Mouse (Mus musculus) lung, postnatal 0 days (tissue): ENCODE results near the gene Ap1b1.

Experiments used
- CTCF ChIP-seq: IDR thresholded peaks from 2 replicates; pipeline ENCODE4 v1.5.1; 2016; ENCODE audit warnings: antibody characterized with exemption, mild to moderate bottlenecking
- EP300 ChIP-seq: IDR thresholded peaks from 2 replicates; pipeline ENCODE4 v1.6.1; 2016; ENCODE audit warnings: antibody characterized with exemption, mild to moderate bottlenecking, control low read depth

- TF ChIP-seq CTCF (peak; percentile 52), EP300 (no peak)
Measured at GRCm38 (mm10) chr11:5017506-5017905, 30.9 kb downstream of the Ap1b1 start.
